Mouse (Mus musculus) forebrain, embryonic 11.5 days (tissue): ENCODE data around the gene Lamb2. TPM values are rescaled to one million over a fixed set of nuclear protein-coding genes. Genes with fewer than 3 reads are reported as not detected.

ENCODE experiments used
- ATAC-seq: fragments of 200-750 bp; cut with Nextera tagmentation; replicated peaks from 2 replicates; pipeline ENCODE4 v1.8.0; 2017; ENCODE audit warnings: moderate TSS enrichment; ENCODE audit not compliant: low FRiP score
- DNase-seq: peaks from one replicate; pipeline ENCODE4 v3.0.0-alpha.2; 2017; ENCODE audit warnings: low spot score
- H3K27ac ChIP-seq: fragments of 300-500 bp; sonication (generic); 2 replicates; pipeline ENCODE4 v1.5.1; 2014; ENCODE audit warnings: low read depth, low read length
- H3K27me3 ChIP-seq: fragments of 300-500 bp; sonication (generic); 2 replicates; pipeline ENCODE4 v1.6.1; 2014; ENCODE audit warnings: mild to moderate bottlenecking, low read length, mixed read lengths; ENCODE audit not compliant: control insufficient read depth, insufficient read depth
- H3K36me3 ChIP-seq: fragments of 300-500 bp; sonication (generic); 2 replicates; pipeline ENCODE4 v1.6.1; 2014; ENCODE audit warnings: mild to moderate bottlenecking, low read length, moderate library complexity, mixed read lengths; ENCODE audit not compliant: control insufficient read depth, insufficient read depth
- H3K4me1 ChIP-seq: fragments of 300-500 bp; sonication (generic); replicated peaks from 2 replicates; pipeline ENCODE4 v1.6.1; 2014; ENCODE audit warnings: low read length, mixed read lengths; ENCODE audit not compliant: control insufficient read depth, insufficient read depth
- H3K4me2 ChIP-seq: fragments of 300-500 bp; sonication (generic); 2 replicates; pipeline ENCODE4 v1.6.1; 2014; ENCODE audit warnings: low read depth, mild to moderate bottlenecking, low read length, moderate library complexity, mixed read lengths; ENCODE audit not compliant: severe bottlenecking
- H3K4me3 ChIP-seq: fragments of 300-500 bp; sonication (generic); 2 replicates; pipeline ENCODE4 v1.5.1; 2014; ENCODE audit warnings: low read depth, low read length
- H3K9ac ChIP-seq: fragments of 300-500 bp; sonication (generic); 2 replicates; pipeline ENCODE4 v1.6.1; 2014; ENCODE audit warnings: low read length
- H3K9me3 ChIP-seq: fragments of 300-500 bp; sonication (generic); 2 replicates; pipeline ENCODE4 v1.6.1; 2016; ENCODE audit warnings: low read length, mixed read lengths; ENCODE audit not compliant: control insufficient read depth
- WGBS: fragments of 180-500 bp; shearing (Covaris S2); extraction: QIAGEN DNeasy Blood & Tissue Kit; methylation state at CpG from one replicate; pipeline ENCODE4 v1.1.7; 2014; 5-methylcytosine and 5-hydroxymethylcytosine counted together
- polyA plus RNA-seq: library from polyadenylated mRNA; unstranded; fragments of >200 nt; fragmentation: Nextera tagmentation; extraction: Ambion mirVana; gene quantifications from 2 replicates; pipeline ENCODE4 v1.2.1, GENCODE M21; 2014

The Lamb2 gene
- polyA plus RNA-seq, 1 experiment from 2014 or later: 40.9 TPM

GRCm38 (mm10) chr9:108456953-108457352 is 22.6 kb upstream of the Lamb2 start:
- H3K27me3 ChIP-seq: no peaks in the 10 kb centered on the region
- no peaks in the 10 kb centered on the region for H3K36me3 ChIP-seq
- no peaks in the 10 kb centered on the region for H3K9me3 ChIP-seq
- H3K27ac ChIP-seq: no peak overlapping the region
- DNase-seq (no peak), ATAC-seq (no peak)
- no peak overlapping the region for H3K4me2 ChIP-seq
- H3K4me3 ChIP-seq: no peak overlapping the region
- 87% methylated on average over 10 of the region's 10 CpGs for WGBS
- H3K9ac ChIP-seq: no peak overlapping the region
- H3K4me1 ChIP-seq: peaks cover 10% of the 10 kb centered on the region; the same call in 1 of the 2 replicates

GRCm38 (mm10) chr9:108459939-108460318 is 19.6 kb upstream of the Lamb2 start:
- ATAC-seq: peak; percentile 37; the same call in 1 of the 2 replicates
- Histone ChIP-seq H3K27ac (no peak overlapping the region), H3K4me1 (peaks cover 4% of the 10 kb centered on the region; the same call in 1 of the 2 replicates), H3K9ac (no peak overlapping the region), H3K4me3 (peak overlapping the region; percentile 91), H3K27me3 (no peaks in the 10 kb centered on the region), H3K4me2 (peak overlapping the region; percentile 28; the same call in 1 of the 2 replicates), H3K36me3 (peaks cover 12% of the 10 kb centered on the region; the same call in 1 of the 2 replicates), H3K9me3 (no peaks in the 10 kb centered on the region)
- 89% methylated on average over 1 of the region's 1 CpGs for WGBS
- DNase-seq: no peak

- Histone ChIP-seq H3K4me2 (peak within 1 kb of the TSS; percentile 92), H3K27ac (peak within 1 kb of the TSS; percentile 55; the same call in 1 of the 2 replicates), H3K9me3 (no peaks in the 10 kb centered on the region), H3K4me3 (peak within 1 kb of the TSS; percentile 91), H3K36me3 (peaks cover 12% of the 10 kb centered on the region; the same call in 1 of the 2 replicates), H3K4me1 (peaks cover 4% of the 10 kb centered on the region; the same call in 1 of the 2 replicates), H3K9ac (peak within 1 kb of the TSS; percentile 86), H3K27me3 (no peaks in the 10 kb centered on the region)
- 1% methylated on average over 52 of the region's 52 CpGs for WGBS
- DNase-seq (peak; percentile 90), ATAC-seq (peak; percentile 86)
Observed at GRCm38 (mm10) chr9:108460319-108461178, 19.0 kb upstream of the Lamb2 start, which contains the start of gene Ccdc71. Gene Ccdc71 (plus strand): TSS chr9:108460527.

- Histone ChIP-seq H3K4me2 (peak within 1 kb of the TSS; percentile 92), H3K4me1 (peaks cover 4% of the 10 kb centered on the region; the same call in 1 of the 2 replicates), H3K4me3 (peak within 1 kb of the TSS; percentile 91), H3K36me3 (peaks cover 12% of the 10 kb centered on the region; the same call in 1 of the 2 replicates), H3K9ac (peak within 1 kb of the TSS; percentile 86), H3K27ac (peak within 1 kb of the TSS; percentile 55; the same call in 1 of the 2 replicates), H3K27me3 (no peaks in the 10 kb centered on the region), H3K9me3 (no peaks in the 10 kb centered on the region)
- 24% methylated on average over 11 of the region's 11 CpGs for WGBS
- ATAC-seq: peak; percentile 14; the same call in 1 of the 2 replicates
- DNase-seq: no peak
Observed at GRCm38 (mm10) chr9:108461181-108461631, 18.3 kb upstream of the Lamb2 start, which contains the start of gene Klhdc8b. Gene Klhdc8b (minus strand): TSS chr9:108461581.

- H3K4me3 ChIP-seq: peak overlapping the region; percentile 91
- ATAC-seq: no peak
- no peak for DNase-seq
- H3K9ac ChIP-seq: peak overlapping the region; percentile 86; the same call in 1 of the 2 replicates
- H3K36me3 ChIP-seq: peaks cover 12% of the 10 kb centered on the region; the same call in 1 of the 2 replicates
- peak overlapping the region; percentile 92 for H3K4me2 ChIP-seq
- no peak overlapping the region for H3K27ac ChIP-seq
- H3K27me3 ChIP-seq: no peaks in the 10 kb centered on the region
- peaks cover 4% of the 10 kb centered on the region; the same call in 1 of the 2 replicates for H3K4me1 ChIP-seq
- WGBS: 88% methylated on average over 5 of the region's 5 CpGs
- H3K9me3 ChIP-seq: no peaks in the 10 kb centered on the region
Observed at GRCm38 (mm10) chr9:108461675-108462074, 17.9 kb upstream of the Lamb2 start.

- Histone ChIP-seq H3K27me3 (no peaks in the 10 kb centered on the region), H3K4me1 (peaks cover 4% of the 10 kb centered on the region; the same call in 1 of the 2 replicates), H3K36me3 (peaks cover 12% of the 10 kb centered on the region; the same call in 1 of the 2 replicates), H3K27ac (no peak overlapping the region), H3K9ac (no peak overlapping the region), H3K4me2 (no peak overlapping the region), H3K9me3 (no peaks in the 10 kb centered on the region), H3K4me3 (no peak overlapping the region)
- DNase-seq (no peak), ATAC-seq (no peak)
- WGBS: 96% methylated on average over 10 of the region's 10 CpGs
Observed at GRCm38 (mm10) chr9:108462192-108462591, 17.3 kb upstream of the Lamb2 start.

- H3K4me1 ChIP-seq: peaks cover 4% of the 10 kb centered on the region; the same call in 1 of the 2 replicates
- no peak overlapping the region for H3K9ac ChIP-seq
- no peak for DNase-seq
- no peak overlapping the region for H3K4me2 ChIP-seq
- peaks cover 12% of the 10 kb centered on the region; the same call in 1 of the 2 replicates for H3K36me3 ChIP-seq
- 97% methylated on average over 9 of the region's 9 CpGs for WGBS
- no peak overlapping the region for H3K27ac ChIP-seq
- no peaks in the 10 kb centered on the region for H3K9me3 ChIP-seq
- no peaks in the 10 kb centered on the region for H3K27me3 ChIP-seq
- no peak for ATAC-seq
- H3K4me3 ChIP-seq: no peak overlapping the region
Observed at GRCm38 (mm10) chr9:108463713-108464112, 15.8 kb upstream of the Lamb2 start.

GRCm38 (mm10) chr9:108466219-108466618 is 13.3 kb upstream of the Lamb2 start:
- no peaks in the 10 kb centered on the region for H3K9me3 ChIP-seq
- no peak overlapping the region for H3K27ac ChIP-seq
- no peak overlapping the region for H3K9ac ChIP-seq
- H3K27me3 ChIP-seq: no peaks in the 10 kb centered on the region
- peaks cover 12% of the 10 kb centered on the region; the same call in 1 of the 2 replicates for H3K36me3 ChIP-seq
- DNase-seq: no peak
- WGBS: 90% methylated on average over 2 of the region's 2 CpGs
- no peak for ATAC-seq
- H3K4me3 ChIP-seq: no peak overlapping the region
- no peak overlapping the region for H3K4me2 ChIP-seq
- H3K4me1 ChIP-seq: peaks cover 2% of the 10 kb centered on the region; the same call in 1 of the 2 replicates
